Mouse (Mus musculus): Measurements from ENCODE around the gene Inpp5a.

Inpp5a gene

DNA sequence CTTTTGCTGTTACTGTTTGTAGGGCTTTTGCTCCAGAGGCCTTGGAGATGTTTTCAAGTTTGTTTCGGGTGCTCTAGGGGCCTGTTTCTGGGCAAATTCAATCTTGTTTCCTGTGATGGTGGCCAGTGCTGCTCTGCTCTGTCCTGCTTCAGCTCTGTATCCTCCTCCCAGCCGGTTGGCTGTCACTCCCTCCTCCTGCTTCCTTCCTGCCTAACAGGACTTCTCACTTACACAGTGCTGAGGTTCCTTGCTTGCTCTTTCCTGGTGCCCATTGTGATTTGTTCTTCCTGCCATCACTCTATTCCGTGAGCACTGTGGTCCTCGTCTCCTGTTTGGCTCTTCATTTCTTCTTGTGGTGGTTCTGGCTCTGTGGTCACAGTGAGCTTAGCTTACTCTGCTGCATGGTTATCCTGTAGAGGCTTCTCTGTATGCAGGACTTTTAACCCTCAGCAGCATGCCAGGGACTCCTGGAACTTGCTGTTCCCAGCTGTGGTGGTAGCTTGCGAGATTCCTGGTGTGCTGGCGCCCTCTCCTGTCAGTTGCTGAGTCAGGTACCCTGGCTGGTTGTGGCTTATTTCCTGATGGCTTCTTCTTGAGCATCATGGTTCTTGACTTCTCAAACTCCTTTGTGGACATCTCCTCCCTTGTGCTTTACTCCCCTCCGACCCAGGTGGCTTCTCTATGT is 84.1 kb downstream of the Inpp5a start:
- in situ Hi-C loops (cut with MboI, MseI) = loop anchor here (5.0 kb wide), 1 partner anchor 171 kb away; no protein-coding TSS in a partner anchor

DNA sequence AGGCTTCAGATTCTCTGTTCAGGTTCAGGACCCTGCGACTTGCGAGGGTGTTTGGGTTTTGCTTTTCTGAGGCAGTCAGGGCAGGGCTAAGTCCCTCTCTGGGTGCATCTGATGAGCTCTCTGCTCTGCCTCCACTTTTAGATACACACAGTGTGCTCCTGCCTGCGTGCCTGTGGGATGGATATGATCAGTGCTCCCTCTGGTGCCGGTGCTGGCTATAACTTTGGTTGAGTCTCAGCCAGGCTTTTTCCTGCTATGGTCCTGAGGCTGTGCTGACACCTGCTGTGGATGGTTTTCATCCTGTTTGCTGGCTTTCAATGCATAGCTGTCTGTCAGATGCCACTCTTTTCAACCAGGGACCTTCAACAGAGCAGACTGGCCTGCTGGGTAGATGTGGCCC is 87.0 kb downstream of the Inpp5a start:
- in situ Hi-C loops (cut with MboI, MseI) = no loop called here

DNA sequence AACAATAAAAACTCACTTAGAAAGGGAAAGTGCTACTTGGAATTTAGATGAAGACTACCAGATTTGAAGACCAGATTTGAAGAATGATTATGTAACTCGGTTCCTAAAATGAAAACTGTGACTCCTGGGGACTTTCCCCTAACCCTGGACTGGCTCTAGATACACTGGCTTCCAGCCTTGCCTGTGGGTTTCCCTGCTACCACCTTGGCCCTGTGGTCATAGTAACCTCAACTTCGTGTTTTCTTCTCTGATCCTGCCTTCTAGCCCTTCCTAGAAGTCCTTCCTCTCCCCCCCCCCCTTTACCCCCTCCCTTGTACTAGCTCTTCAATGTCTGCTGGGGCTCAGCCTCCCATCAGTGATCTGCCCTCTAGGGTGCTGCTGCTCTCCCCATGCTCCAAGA is 87.8 kb downstream of the Inpp5a start:
- in situ Hi-C loops (cut with MboI, MseI) = no loop called here

DNA sequence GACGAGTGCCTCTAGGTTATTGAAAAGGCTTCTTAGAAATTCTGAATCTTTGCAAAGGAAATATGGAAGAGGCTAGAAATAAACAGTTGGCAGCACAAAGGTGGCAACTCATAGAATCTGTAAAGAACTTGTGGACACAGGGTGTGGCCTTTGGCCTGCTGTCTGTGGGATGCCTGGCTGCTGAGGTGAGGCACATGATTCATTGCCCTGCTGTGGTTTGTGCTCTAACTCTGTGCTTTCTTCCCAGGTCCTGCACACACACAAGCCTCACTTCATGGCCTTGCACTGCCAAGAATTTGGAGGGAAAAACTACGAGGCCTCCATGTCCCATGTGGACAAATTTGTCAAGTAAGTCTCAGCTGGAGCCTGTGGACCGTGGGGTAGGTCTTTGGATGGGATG is 88.8 kb downstream of the Inpp5a start:
- in situ Hi-C loops (cut with MboI, MseI) = no loop called here

DNA sequence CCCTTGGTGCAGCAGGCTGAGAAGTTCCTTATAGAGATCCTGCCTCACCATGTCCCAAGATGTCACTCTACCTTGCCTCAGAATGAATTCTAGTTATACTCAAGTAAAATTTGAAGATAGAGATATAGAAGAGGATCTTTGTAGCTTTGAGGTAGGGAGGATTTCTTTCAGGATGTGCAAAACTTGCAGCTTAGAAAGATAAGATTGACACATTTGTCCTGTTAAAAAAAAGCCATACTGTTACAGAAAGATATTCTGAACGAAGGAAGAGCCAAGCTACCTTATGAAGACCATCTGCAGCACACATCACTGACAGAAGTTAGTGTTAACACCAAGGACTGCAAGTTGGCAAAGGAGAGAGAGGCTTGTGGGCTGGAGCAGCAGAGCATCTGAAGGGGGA is 90.2 kb downstream of the Inpp5a start:
- in situ Hi-C loops (cut with MboI, MseI) = no loop called here

DNA sequence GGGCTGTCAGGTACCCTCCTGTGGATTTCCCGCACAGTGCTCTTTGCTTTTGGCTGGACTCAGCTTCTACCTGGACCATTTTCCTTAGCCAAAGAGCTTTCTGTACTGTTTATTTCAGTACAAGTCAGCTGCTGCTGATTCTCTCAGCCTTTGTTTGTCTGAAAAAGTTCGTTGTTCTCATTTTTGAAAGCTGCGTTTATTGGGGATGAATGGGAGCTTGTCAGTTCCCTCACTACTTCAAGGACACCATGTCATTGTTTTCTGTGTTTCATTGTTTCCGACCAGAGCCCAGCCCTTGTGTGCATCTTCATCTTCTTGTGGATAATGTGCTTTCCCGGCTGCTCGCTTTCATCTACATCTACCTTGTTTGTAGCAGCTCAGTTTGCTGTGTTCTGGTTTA is 90.7 kb downstream of the Inpp5a start:
- in situ Hi-C loops (cut with MboI, MseI) = no loop called here

DNA sequence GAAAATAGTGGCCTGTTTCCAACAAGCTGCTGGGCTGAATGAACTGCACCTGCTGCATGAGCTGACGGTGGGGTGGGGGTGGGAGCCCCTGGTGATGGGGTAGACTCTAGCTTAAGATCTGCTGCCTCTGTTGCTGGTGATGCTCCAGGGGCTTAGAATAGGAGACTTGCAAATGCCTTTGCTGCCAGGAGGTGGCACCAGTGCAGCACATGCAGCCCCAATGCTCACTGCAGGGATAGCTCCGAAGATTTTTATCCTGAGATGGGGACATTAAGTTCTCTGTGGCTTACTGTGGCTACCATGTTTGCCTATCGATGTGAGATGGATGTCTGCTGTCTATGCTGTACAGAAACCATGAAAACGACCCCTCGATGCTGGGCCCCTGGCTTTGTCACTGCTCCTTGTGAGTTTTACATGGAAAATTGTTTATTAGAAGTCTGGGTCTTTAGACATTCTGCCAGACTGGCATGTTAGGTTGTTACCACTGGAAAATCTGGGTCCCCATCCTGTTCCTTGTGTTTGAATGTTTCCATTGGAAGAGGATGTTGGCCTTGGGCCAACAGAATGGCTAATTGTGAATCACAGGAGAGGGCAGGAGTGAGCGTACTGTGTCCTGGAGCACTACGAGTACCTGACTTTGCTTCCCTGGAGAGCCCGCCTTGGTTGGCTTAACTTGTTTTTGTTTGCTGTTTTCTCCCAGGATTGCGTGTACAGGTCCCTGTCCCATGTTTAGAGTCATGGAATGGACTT is 95.5 kb downstream of the Inpp5a start:
- in situ Hi-C loops (cut with MboI, MseI) = no loop called here

DNA sequence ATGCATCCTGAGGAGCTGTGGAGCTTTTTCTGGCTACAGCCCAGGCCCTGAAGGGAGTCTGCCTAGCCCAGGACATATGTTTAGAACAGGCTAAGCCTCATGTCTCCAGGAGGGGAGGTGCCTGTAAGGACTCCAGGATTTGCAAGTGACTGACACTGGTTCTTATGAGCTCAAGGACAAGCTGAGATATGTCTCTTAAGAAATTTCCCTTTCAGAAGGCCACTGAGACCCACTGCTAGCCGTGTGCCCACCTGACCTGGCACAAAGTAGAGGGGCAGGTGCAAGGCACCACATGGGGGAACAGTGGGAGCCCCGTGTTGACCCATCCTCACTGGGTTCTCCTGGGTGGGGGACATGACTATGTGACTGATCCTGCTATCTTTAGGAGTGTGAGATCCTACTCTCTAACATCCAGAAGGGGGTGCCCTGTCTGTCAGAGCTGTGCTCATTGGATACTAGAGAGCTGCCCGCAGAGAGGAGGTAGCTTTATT is 100.9 kb downstream of the Inpp5a start:
- in situ Hi-C loops (cut with MboI, MseI) = no loop called here

DNA sequence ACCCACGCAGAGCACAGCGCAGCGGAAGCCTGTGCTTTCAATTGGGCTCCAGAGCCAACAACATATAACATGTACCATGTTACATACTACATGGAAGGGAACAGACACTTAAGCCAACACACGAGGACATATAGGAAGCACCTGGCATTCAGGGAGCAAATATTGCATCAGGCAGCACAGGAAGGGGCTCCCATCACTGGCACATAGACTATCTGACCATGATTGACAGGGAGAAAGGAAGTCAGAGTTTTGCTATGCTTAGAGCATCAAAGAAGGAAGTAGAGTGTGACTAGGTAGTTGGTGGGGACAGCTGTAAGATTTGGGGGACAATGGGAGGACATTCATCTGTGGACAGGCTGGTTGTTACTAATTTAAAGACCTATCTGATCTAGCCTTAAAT is 103.4 kb downstream of the Inpp5a start:
- in situ Hi-C loops (cut with MboI, MseI) = no loop called here

DNA sequence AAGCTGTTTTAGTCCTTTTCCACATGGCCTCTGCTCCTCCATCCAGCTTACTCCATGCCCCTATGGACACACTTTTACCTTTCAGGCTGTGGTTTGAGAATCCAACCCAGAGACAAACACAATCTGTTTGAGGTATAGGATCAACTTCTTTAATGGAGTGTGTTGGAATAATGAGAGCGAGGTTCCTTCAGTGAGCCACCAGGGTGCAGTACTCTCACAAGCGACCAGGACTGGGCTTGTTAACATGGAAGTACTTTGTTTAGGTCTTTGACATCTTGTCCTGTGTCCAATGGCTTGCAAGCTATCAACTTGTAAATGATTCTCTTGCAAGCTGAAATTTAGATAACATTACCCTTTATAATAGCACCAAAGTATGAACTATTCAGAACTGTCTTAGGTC is 104.0 kb downstream of the Inpp5a start:
- in situ Hi-C loops (cut with MboI, MseI) = no loop called here

DNA sequence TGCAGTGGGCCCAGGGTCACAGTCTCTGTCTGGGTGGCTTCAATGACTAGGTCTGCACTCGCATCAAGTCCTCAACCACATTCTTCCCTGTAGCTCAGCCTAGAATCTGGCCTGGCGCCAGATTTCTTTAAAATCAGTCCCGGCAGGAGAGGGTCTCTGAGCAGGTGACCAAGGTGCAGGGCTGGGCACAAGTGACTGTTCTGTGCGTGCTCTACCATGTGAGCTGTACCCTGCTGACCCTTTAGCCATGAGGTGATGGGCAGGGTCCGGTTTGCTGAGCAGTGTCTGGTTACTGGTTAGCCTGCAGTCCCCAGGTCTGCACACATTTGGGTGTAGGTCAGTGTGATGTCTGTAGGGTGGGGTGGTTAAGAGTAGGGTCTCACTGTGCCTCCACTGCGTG is 106.9 kb downstream of the Inpp5a start:
- in situ Hi-C loops (cut with MboI, MseI) = no loop called here

DNA sequence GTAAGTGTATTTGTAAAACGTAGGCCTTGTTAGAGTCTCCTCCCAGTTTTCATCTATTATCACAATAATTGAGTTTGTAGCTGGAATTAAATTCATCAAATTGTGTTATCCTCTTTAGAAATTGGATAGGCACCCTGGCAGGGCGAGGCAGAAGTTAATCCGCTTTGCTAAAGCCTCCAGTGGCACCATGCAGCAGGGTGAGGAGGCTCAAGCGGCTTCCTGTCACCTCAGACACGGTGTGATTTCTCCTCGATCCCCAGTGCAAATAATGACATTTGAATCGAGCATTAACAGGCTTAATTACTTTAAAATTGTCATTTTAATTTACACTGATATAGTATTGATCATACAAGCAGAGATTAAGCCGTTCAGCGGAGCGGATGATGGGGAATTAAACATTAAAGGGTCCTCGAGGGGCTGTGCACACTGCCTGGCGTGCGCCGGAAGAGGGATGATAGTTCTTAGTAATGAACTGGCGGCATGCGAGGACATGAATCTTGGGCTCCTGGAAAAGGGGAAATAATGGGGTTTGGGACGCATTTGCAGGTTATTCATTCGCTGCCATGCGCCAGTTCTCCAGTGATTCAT is 109.2 kb downstream of the Inpp5a start:
- in situ Hi-C loops (cut with MboI, MseI) = no loop called here

DNA sequence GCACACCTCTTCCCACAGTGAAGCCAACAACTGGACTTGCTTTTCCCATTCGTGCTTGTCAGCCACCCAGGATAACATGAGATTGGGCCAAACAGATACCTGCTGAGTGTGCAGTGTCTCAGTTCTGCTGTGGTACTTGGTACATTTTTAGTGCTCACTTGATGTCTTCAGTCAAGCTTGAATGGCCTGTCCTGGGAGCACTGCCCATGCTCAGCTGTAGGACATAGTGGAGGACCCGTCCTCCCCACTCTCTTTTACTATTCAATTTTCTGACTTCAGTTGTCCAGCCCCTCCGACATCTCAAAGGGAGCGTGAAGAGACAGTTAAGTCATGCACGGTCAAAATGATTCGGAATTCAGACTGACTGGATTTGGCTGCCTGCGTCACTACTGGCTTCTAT is 115.2 kb downstream of the Inpp5a start:
- in situ Hi-C loops (cut with MboI, MseI) = no loop called here

DNA sequence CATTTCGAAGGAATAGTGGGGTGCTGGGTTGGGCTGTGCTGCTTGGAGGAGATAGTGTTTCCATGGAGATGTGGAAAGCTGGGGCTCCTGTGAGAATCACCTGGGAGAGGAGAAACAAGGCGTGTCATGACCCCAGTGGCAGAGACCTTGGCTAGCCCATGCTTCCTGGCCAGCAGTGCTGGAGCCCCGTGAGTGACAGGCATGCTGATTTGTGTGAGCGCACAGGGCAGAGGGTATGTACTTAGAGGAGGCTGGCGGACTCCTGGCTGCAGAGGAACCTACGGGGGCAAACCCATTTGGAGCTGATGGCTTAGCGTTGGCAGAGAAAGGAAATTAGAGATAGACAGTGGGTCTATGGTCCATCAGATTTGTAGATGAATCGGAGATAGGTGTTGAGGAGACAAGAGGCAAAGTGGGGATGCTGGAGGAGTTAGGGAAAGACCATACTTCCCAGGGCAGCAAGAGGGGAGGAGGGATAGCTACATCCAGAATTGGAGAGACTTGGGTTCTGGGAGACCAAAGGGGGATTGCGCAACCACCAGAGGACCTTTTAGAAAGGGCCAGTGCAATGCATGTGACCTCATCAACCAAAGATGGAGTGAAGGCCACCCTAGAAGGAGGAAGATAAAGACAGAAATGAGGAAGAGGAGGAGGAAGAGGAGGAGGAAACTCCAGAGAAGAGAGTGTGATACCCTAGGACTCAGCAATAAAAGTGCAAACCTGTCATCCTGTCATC is 117.9 kb downstream of the Inpp5a start:
- in situ Hi-C loops (cut with MboI, MseI) = no loop called here

DNA sequence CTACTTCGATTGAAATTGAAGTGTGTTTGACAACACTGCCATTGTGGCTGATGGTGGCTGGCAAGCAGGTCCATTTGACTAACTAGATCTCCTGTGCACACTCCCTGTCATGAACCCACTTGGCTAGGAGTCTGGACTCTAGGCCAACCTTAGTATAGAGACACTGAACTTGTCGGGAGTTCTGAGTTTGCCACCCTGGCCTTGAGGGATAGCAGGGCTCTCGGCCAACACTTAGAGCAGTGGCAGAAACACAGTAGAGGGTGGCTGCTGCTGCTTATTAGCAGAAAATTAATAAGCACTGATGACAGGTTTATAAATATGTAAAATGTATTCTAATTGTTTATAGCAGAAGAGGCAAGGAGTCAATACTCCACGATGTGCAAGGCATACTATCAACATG is 120.0 kb downstream of the Inpp5a start:
- in situ Hi-C loops (cut with MboI, MseI) = no loop called here

DNA sequence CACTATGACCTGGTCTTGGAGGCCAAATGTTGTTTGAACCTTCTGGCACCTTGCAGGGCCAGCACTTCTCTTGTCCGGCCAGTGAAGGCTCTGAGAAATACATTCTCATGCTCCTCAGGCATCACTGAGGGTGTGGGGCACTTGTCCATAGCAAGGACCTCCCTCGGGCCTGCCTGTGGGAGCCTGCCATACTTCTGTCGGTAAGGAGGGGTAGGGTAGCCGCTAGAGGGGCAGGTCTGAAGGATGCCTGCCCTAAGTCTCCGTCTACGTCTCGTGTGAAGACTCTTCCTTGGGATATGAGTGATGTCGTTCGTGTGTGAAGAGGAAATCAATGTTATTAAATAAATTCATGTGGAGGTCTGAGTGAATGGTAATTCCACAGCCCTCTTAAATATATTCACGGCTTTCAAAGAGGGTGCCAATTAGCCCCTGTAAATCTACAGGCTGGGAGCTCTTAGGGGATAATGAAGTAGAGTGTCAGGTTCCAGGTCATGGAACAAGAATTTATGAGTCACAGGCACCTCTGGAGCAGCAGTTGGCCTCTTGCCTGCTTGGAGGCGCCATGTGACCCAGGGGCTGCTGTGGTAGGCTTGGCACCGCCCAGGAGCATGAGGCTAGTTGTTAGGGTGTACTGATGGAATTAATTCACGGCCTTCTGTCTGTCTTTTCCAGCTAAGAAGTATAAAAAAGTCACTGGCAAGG is 127.2 kb downstream of the Inpp5a start:
- in situ Hi-C loops (cut with MboI, MseI) = no loop called here

DNA sequence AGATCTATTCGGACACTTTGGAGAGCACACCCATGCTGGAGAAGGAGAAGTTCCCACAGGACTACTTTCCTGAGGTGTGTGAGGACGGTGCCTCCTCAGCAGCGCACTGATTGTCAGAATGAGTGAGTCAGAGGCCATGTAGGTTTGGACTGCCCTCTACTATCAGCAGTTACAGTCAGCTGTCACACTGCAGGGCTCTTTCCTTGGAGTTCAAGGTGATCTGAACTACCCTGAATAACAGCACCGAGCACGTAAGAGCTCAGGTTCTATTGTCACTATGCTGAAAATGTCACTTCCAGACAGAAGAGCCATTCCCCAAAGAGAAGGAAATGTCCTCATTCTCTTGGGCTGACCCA is 127.7 kb downstream of the Inpp5a start:
- in situ Hi-C loops (cut with MboI, MseI) = no loop called here

DNA sequence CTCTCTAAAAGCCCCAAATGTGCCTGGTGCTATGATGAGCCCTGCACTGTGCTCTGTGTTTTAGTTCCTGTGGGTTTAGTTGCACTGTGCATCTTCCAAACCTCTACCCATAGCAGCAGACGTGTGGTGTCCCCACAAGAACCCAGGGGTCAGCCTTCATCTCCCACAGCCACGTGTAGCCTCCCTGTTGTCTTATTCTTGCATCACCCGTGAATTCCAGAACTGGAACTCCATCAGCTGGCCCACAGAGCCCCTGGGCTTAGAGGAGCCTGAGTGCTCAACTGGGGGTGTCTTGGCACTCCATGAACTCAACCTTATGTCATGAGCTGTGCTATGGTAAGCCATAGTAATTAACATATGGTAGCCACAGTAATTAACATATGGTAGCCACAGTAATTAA is 129.4 kb downstream of the Inpp5a start:
- in situ Hi-C loops (cut with MboI, MseI) = no loop called here

DNA sequence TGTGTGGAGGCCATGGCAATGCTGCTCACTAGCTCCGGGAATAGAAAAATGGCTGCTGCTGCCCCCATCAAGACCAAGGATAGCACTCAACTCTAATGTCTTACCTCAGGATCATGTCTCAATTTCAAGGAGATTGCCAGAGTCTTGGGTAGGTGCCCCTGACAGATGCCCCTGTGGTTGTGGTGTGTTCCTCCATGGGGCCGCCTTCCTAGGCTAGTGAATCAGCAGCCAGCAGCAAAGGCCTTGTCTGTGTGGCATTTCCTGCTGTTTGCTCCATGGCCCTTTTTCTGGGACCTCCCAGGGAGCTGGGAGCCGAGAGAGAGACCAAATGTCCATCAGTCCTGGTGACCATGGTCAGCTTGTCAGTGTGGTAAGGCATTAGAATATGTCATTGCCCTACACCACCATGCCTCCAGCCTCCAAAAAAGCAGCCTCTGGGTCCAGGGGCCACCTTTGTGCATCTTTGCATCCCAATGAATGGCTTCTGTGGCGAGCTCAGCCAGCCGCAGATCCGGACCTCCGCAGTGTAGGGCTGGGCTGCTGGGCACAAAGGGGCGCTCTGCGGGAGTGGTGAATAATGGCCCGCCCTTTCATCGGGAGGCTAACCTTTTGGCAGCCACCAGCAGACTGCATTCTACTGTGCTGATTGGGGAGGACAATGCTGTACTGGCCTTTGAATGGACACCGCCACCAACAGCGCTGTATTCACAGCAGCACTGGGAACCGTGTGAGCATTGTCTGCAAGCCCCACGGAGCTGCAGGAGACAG is 139.6 kb downstream of the Inpp5a start:
- in situ Hi-C loops (cut with MboI, MseI) = no loop called here

DNA sequence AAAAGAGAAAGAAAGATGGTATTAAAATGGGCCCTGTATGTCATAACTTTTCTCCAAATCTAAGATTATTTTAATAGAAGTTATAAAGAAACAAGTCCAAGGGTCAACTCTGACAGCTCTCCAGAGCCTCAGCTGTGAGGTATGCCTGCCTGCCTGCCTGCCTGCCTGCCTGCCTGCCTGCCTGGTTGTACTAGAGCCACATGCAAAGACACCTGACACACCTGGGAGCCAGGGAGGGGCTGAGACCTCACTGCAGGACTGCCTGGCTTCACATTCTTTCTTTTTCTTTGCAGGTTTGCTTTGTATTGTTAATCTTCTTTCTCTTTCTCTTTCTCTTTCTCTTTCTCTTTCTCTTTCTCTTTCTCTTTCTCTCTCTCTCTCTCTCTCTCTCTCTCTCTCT is 140.3 kb downstream of the Inpp5a start:
- in situ Hi-C loops (cut with MboI, MseI) = no loop called here

Data from T-helper 2 cell (primary cell).